Mouse (Mus musculus) liver, adult (tissue): ENCODE measurements around the gene Nuak1.

ENCODE experiments used
- GATA4 ChIP-seq: IDR thresholded peaks from 2 replicates; pipeline ENCODE4 v1.6.1; 2014; ENCODE audit warnings: mild to moderate bottlenecking, low read length; ENCODE audit not compliant: insufficient replicate concordance

The Nuak1 gene

GRCm38 (mm10) chr10:84357593-84357992, 82.8 kb downstream of the Nuak1 start:
- TF ChIP-seq GATA4 = no peak

- TF ChIP-seq GATA4 = no peak
Measured at GRCm38 (mm10) chr10:84354323-84354722, 86.1 kb downstream of the Nuak1 start.

GRCm38 (mm10) chr10:84345730-84346129, 94.7 kb downstream of the Nuak1 start:
- no peak for TF ChIP-seq GATA4

GRCm38 (mm10) chr10:84343536-84343935, 96.9 kb downstream of the Nuak1 start:
- no peak for TF ChIP-seq GATA4

- no peak for TF ChIP-seq GATA4
Measured at GRCm38 (mm10) chr10:84339456-84339855, 100.9 kb downstream of the Nuak1 start.

GRCm38 (mm10) chr10:84338752-84339151, 101.6 kb downstream of the Nuak1 start:
- TF ChIP-seq GATA4 = no peak

- TF ChIP-seq GATA4 = no peak
Measured at GRCm38 (mm10) chr10:84335441-84335840, 105.0 kb downstream of the Nuak1 start.

GRCm38 (mm10) chr10:84329822-84330221, 110.6 kb downstream of the Nuak1 start:
- TF ChIP-seq GATA4 = no peak

- TF ChIP-seq GATA4 = no peak
Measured at GRCm38 (mm10) chr10:84329336-84329735, 111.1 kb downstream of the Nuak1 start.

- no peak for TF ChIP-seq GATA4
Measured at GRCm38 (mm10) chr10:84324018-84324417, 116.4 kb downstream of the Nuak1 start.
